21 mouse cellular contexts compared by ENCODE assay signal in genomic region chr2:54305473-54305872, GRCm38 (mm10).
DNase-seq lines count a peak whose midpoint lies in the region; ATAC-seq and TF ChIP-seq lines count a peak whose summit lies in the region.
"Had no signal": no experiment of that assay in that cellular context is flagged by ENCODE, and none has a peak within 500 bp of the region (broad histone marks: within the 10 kb centered on the region; RNA-seq: fewer than 3 reads in every experiment).

No protein-coding gene starts in this region.

- TF ChIP-seq CTCF in lung, postnatal 0 days (IDR thresholded peaks at IDR 0.05) = no peak
- no peak for TF ChIP-seq CTCF in lung, adult 2 months (IDR thresholded peaks at IDR 0.05; ENCODE audit: insufficient read depth, low read length)

- intact Hi-C loops in left cerebral cortex, postnatal 36 days (cut with DNase I) = no loop called here

- H3K4me3 ChIP-seq in lung, postnatal 0 days (ENCODE audit: low read depth, low read length) = no peak overlapping the region
- no peak overlapping the region for H3K4me3 ChIP-seq in lung, adult 2 months (replicated peaks; ENCODE audit: extremely low read depth, low read depth, low read length)
- no peak overlapping the region for H3K4me3 ChIP-seq in intestine, embryonic 14.5 days (ENCODE audit: low read depth, low read length)
- H3K4me3 ChIP-seq: forebrain, embryonic 12.5 days; heart, embryonic 15.5 days; hindbrain, embryonic 10.5 days had no signal

- no peaks in the 10 kb centered on the region for H3K27me3 ChIP-seq in lung, postnatal 0 days (replicated peaks; ENCODE audit: insufficient read depth, low read length)
- H3K27me3 ChIP-seq in intestine, embryonic 14.5 days (replicated peaks; ENCODE audit: control insufficient read depth, insufficient read depth, low read length) = no peaks in the 10 kb centered on the region
- H3K27me3 ChIP-seq: forebrain, embryonic 12.5 days; heart, embryonic 15.5 days had no signal

- no peaks in the 10 kb centered on the region for H3K4me1 ChIP-seq in lung, postnatal 0 days (ENCODE audit: insufficient read depth, low read depth, low read length)
- H3K4me1 ChIP-seq in lung, adult 2 months (ENCODE audit: control insufficient read depth, insufficient read depth, low read length) = no peaks in the 10 kb centered on the region
- no peaks in the 10 kb centered on the region for H3K4me1 ChIP-seq in intestine, embryonic 14.5 days (replicated peaks; ENCODE audit: control insufficient read depth, insufficient read depth, low read length)
- H3K4me1 ChIP-seq: forebrain, embryonic 12.5 days; heart, embryonic 15.5 days; hindbrain, embryonic 10.5 days had no signal

- WGBS in lung, postnatal 0 days = 65% methylated on average over 4 of the region's 4 CpGs
- WGBS in lung, adult 2 months = 78% methylated on average over 4 of the region's 4 CpGs
- 67% methylated on average over 4 of the region's 4 CpGs for WGBS in intestine, embryonic 14.5 days
- 40% methylated on average over 4 of the region's 4 CpGs for WGBS in large intestine, adult 2 months

- no peak for TF ChIP-seq POLR2A in lung, adult 2 months (IDR thresholded peaks at IDR 0.05; ENCODE audit: borderline replicate concordance, extremely low read depth, low read depth, low read length)

- H3K4me2 ChIP-seq in lung, postnatal 0 days (replicated peaks; ENCODE audit: low read depth, low read length) = no peak overlapping the region
- H3K4me2 ChIP-seq in intestine, embryonic 14.5 days (ENCODE audit: low read length) = no peak overlapping the region
- H3K4me2 ChIP-seq: forebrain, embryonic 12.5 days; heart, embryonic 11.5 days; heart, embryonic 15.5 days; hindbrain, embryonic 14.5 days had no signal

- peak; percentile 7 for DNase-seq in lung, postnatal 0 days (ENCODE audit: low spot score)
- DNase-seq in lung, adult 2 months = no peak
- DNase-seq in fat pad, adult 2 months (ENCODE audit: extremely low read depth, low read depth, low spot score) = peak; percentile 8
- DNase-seq in intestine, embryonic 14.5 days (ENCODE audit: low spot score) = no peak
- peak; percentile 36 for DNase-seq in large intestine, adult 2 months (ENCODE audit: low read depth, low spot score)
- DNase-seq in left cerebral cortex, postnatal 36 days (ENCODE audit: low spot score in 2 of 2) = no peak
- no peak for DNase-seq in embryo, embryonic 10.5 days (ENCODE audit: low spot score)
- DNase-seq: adrenal gland, adult 2 months; adrenal gland, postnatal 25 days; cerebellum, adult 18-20 months; cerebellum, adult 9-11 months; cerebellum, postnatal 36 days; gastrocnemius, postnatal 10 days; heart, adult 18-20 months; heart, postnatal 14 days had no signal

- H3K27ac ChIP-seq in lung, postnatal 0 days (ENCODE audit: low read length) = no peak overlapping the region
- no peak overlapping the region for H3K27ac ChIP-seq in intestine, embryonic 14.5 days (ENCODE audit: low read depth)
- H3K27ac ChIP-seq: forebrain, embryonic 12.5 days; heart, embryonic 15.5 days; hindbrain, embryonic 10.5 days; hindbrain, embryonic 14.5 days had no signal

- no peak for ATAC-seq in lung, postnatal 0 days
- peak; percentile 83 for ATAC-seq in intestine, embryonic 14.5 days (replicated peaks; ENCODE audit: low FRiP score, low TSS enrichment, low read depth)
- ATAC-seq: forebrain, embryonic 16.5 days had no signal

- no peak for TF ChIP-seq EP300 in lung, postnatal 0 days (IDR thresholded peaks at IDR 0.05)

- no peak overlapping the region for H3K9ac ChIP-seq in lung, postnatal 0 days (replicated peaks; ENCODE audit: low read depth)
- no peak overlapping the region for H3K9ac ChIP-seq in intestine, embryonic 14.5 days (ENCODE audit: low read length)
- H3K9ac ChIP-seq: forebrain, embryonic 12.5 days; heart, embryonic 15.5 days; hindbrain, embryonic 14.5 days had no signal

- H3K9me3 ChIP-seq in lung, postnatal 0 days (ENCODE audit: low read length) = no peaks in the 10 kb centered on the region
- no peaks in the 10 kb centered on the region for H3K9me3 ChIP-seq in intestine, embryonic 14.5 days (ENCODE audit: control insufficient read depth, low read length)
- H3K9me3 ChIP-seq: forebrain, embryonic 12.5 days; heart, embryonic 15.5 days; hindbrain, embryonic 10.5 days had no signal

- H3K36me3 ChIP-seq in lung, postnatal 0 days (ENCODE audit: insufficient read depth, low read length) = no peaks in the 10 kb centered on the region
- H3K36me3 ChIP-seq in intestine, embryonic 14.5 days (ENCODE audit: control insufficient read depth, insufficient read depth, low read length) = no peaks in the 10 kb centered on the region
- H3K36me3 ChIP-seq: forebrain, embryonic 12.5 days; heart, embryonic 15.5 days; hindbrain, embryonic 10.5 days had no signal

Comparison
In these comparisons a context has a peak if more than half of its experiments do, and no peak if none do; other contexts are left out.
1. DNase-seq: peak in lung, postnatal 0 days (single experiment), fat pad, adult 2 months (single experiment) and large intestine, adult 2 months (single experiment); none in lung, adult 2 months (single experiment), intestine, embryonic 14.5 days (single experiment), left cerebral cortex, postnatal 36 days (0 of 2) and embryo, embryonic 10.5 days (single experiment).